Mouse (Mus musculus) G1E (cell line): Measurements from ENCODE around the gene Ssrp1.

Source experiments
- CTCF ChIP-seq: IDR thresholded peaks from 2 replicates; pipeline ENCODE4 v1.5.1; 2012; ENCODE audit warnings: low read depth, low read length, inconsistent platforms, mixed read lengths
- TAL1 ChIP-seq: conservative IDR thresholded peaks from 2 replicates; pipeline ENCODE4 v1.6.1; 2012; ENCODE audit warnings: low read depth, low read length, inconsistent platforms, mixed read lengths

DNA sequence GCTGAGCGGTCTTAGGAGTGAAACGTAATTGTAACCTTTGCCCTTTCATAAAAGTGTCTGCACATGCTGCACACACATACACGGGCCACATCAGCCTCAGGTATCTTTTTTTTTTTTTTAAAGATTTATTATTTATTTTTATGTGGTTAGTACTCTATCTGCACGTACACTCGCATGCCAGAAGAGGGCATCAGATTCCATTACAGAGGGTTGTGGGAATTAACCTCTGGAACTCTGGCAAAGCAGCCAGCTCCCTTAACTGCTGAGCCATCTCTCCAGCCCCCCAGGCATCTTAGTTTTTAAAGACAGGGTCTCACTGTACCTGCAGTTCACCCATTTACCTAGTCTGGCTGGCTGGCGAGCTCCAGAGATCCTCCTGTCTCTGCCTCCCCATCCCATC, 22.6 kb downstream of the Ssrp1 start:
- TF ChIP-seq TAL1 (no peak), CTCF (no peak)
